Mouse (Mus musculus) thymus, adult 2 months (tissue): ENCODE data around the gene Psmd12. TPM values are rescaled to one million over a fixed set of nuclear protein-coding genes. Genes with fewer than 3 reads are reported as not detected.
A peak's percentile ranks its signal among the peaks of the same experiment; 100 is the strongest.

Experiments
- DNase-seq: peaks from one replicate; pipeline ENCODE4 v3.0.0; 2021
- H3K27ac ChIP-seq: fragments of 200-500 bp; 2 replicates; pipeline ENCODE4 v1.5.1; 2012; ENCODE audit warnings: low read length, control low read depth; ENCODE audit not compliant: control insufficient read depth, insufficient read depth
- H3K27me3 ChIP-seq: fragments of 200-500 bp; 2 replicates; pipeline ENCODE4 v1.6.1; 2012; ENCODE audit warnings: mild to moderate bottlenecking, low read length, moderate library complexity, mixed read lengths; ENCODE audit not compliant: control insufficient read depth, insufficient read depth
- H3K36me3 ChIP-seq: fragments of 200-500 bp; 2 replicates; pipeline ENCODE4 v1.6.1; 2012; ENCODE audit warnings: mild to moderate bottlenecking, low read length, moderate library complexity; ENCODE audit not compliant: control insufficient read depth, insufficient read depth
- H3K4me1 ChIP-seq: fragments of 200-500 bp; replicated peaks from 2 replicates; pipeline ENCODE4 v1.6.1; 2012; ENCODE audit warnings: low read length; ENCODE audit not compliant: control insufficient read depth, insufficient read depth
- H3K4me3 ChIP-seq: fragments of 200-500 bp; 2 replicates; pipeline ENCODE4 v1.5.1; 2012; ENCODE audit warnings: mild to moderate bottlenecking, low read length, control low read depth, moderate library complexity; ENCODE audit not compliant: control insufficient read depth, insufficient read depth
- CTCF ChIP-seq: fragments of 200-500 bp; IDR thresholded peaks from 2 replicates; pipeline ENCODE4 v1.5.1; 2012; ENCODE audit warnings: mild to moderate bottlenecking, control low read depth, low read length, moderate library complexity, borderline replicate concordance; ENCODE audit not compliant: control insufficient read depth, poor library complexity, insufficient read depth; ENCODE audit errors: extremely low read depth
- POLR2A ChIP-seq: fragments of 200-500 bp; IDR thresholded peaks from 2 replicates; pipeline ENCODE4 v1.6.1; 2012; ENCODE audit warnings: mild to moderate bottlenecking, low read length, control low read depth, moderate library complexity; ENCODE audit not compliant: control insufficient read depth, poor library complexity, insufficient read depth; ENCODE audit errors: extremely low read depth
- WGBS: fragments of 180-500 bp; shearing (Covaris S2); methylation state at CpG from one replicate; pipeline ENCODE4 v1.1.7; 2018; 5-methylcytosine and 5-hydroxymethylcytosine counted together
- polyA plus RNA-seq: library from polyadenylated mRNA; depleted of rRNA; stranded (reverse); fragments of >200 nt; gene quantifications from 2 replicates; pipeline ENCODE4 v1.2.3, GENCODE M21; 2012

Gene Psmd12
- polyA plus RNA-seq, 1 experiment: 15.8 TPM

DNA sequence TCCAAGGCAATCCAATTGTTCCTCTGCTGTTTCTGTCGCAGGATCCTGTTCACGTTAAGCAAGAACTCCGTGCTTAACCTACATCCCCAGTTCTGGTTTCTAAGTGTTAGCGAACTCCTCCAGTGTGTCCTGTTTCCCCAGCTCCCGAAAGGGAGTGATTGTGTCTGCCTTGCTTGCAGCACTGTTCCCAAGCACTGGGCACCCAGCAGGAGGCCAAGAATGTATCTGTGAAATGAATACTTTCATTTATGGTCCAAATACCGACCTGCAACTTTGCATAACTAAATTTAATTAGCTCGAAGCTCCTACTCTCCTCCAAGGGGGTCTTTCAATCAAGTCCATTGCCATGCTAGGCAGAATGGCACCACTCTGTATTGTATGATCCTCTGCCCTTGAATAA, 19.5 kb upstream of the Psmd12 start:
- WGBS: 93% methylated on average over 7 of the region's 7 CpGs
- H3K4me3 ChIP-seq: no peak overlapping the region
- TF ChIP-seq CTCF: no peak
- no peak for TF ChIP-seq POLR2A
- no peak overlapping the region for H3K27ac ChIP-seq
- no peaks in the 10 kb centered on the region for H3K36me3 ChIP-seq
- no peak for DNase-seq
- H3K4me1 ChIP-seq: peaks cover 25% of the 10 kb centered on the region
- no peaks in the 10 kb centered on the region for H3K27me3 ChIP-seq

DNA sequence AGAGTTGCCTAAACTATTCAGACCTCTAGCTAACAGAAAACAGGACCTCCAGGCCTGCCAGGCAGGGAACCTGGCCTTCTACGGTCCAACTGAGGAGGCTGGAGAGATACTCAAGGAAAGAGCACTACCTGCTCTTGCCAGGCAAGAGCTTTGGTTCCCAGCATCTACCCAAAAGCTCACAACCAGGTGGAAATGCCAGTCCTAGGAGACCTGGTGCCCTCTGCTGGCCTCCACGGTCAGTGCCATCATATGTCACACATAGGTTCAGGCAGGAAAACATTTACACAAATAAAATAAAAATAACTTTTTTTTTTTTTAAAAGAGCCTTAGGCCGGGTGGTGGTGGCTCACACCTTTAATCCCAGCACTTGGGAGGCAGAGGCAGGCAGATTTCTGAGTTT, 16.8 kb upstream of the Psmd12 start:
- no peaks in the 10 kb centered on the region for H3K27me3 ChIP-seq
- TF ChIP-seq POLR2A: no peak
- TF ChIP-seq CTCF: peak; percentile 59; the same call in 1 of the 2 replicates
- no peaks in the 10 kb centered on the region for H3K36me3 ChIP-seq
- WGBS: 93% methylated on average over 3 of the region's 3 CpGs
- peak; percentile 50 for DNase-seq
- no peak overlapping the region; the same call in 1 of the 2 replicates for H3K27ac ChIP-seq
- H3K4me1 ChIP-seq: peaks cover 22% of the 10 kb centered on the region
- H3K4me3 ChIP-seq: no peak overlapping the region

DNA sequence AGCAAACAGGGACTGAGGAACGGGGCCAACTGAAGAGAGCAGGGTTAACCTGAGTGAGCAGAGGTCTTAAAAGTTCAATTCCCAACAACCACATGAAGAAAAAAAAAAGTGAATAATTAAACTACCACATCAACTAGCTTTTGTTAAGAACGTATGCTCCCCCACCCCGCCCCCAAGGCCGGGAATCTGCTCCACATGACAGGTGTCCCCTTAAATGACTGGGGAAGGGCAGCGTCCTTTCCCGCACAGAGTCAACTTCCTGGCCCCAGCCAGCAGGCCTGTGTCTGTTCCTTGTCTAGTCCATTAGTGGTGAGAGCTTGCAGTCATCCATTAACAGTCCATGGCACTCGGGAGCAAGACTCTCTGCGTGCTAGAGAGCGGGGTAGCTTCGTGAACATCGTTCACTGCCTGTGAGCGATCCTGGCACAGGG, 16.0 kb upstream of the Psmd12 start:
- peak overlapping the region; percentile 63; the same call in 1 of the 2 replicates for H3K27ac ChIP-seq

DNA sequence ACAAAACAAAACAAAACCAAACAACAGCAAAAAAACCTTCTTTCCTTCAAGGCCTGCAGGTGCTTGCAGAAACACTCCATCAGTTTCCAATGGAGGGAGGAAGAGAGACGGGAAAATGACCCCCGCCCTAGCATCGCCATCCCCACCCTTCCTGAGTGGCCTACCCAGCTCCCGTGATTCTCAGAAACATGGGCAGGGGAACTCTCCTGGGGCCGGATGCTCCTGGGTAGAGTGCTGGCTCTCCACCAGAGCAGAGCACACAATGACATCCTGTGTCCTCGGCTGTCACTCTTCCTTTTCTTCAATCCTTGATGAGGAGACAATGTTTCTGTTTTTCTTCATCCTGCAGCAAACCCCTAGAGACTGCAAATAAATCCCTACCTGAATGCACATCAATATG, 15.1 kb upstream of the Psmd12 start:
- Histone ChIP-seq H3K36me3 (no peaks in the 10 kb centered on the region), H3K4me1 (peaks cover 20% of the 10 kb centered on the region), H3K27ac (peak overlapping the region; percentile 63; the same call in 1 of the 2 replicates), H3K27me3 (no peaks in the 10 kb centered on the region), H3K4me3 (no peak overlapping the region)
- 18% methylated on average over 6 of the region's 6 CpGs for WGBS
- no peak for TF ChIP-seq POLR2A
- no peak for TF ChIP-seq CTCF
- DNase-seq: peak; percentile 44

More for the DNA sequence above, 16.0 kb upstream of the Psmd12 start:
- no peak overlapping the region for H3K4me3 ChIP-seq
- no peak for DNase-seq
- WGBS: 66% methylated on average over 12 of the region's 12 CpGs
- H3K36me3 ChIP-seq: no peaks in the 10 kb centered on the region
- H3K4me1 ChIP-seq: peaks cover 20% of the 10 kb centered on the region
- H3K27me3 ChIP-seq: no peaks in the 10 kb centered on the region
- TF ChIP-seq POLR2A: no peak
- no peak for TF ChIP-seq CTCF

DNA sequence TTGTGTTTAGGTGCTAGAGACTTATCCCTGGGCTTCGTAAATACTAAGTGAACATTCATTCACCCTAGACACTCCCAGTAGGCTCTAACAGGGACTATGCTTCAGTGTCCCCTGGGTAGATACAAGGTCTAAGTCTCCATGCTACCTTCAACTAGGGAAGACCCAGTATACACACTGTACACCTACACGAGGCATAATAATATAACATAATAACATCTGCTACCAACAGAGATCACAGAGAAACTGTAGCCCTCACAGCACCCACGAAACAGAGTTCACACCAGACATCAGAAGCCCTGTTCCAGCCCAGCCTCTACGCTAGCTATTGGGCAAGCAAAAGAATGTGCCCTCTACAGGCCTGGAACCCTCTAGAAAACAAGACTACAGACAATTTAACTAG, 14.2 kb upstream of the Psmd12 start:
- 56% methylated on average over 4 of the region's 4 CpGs for WGBS
- Histone ChIP-seq H3K4me3 (no peak overlapping the region), H3K36me3 (no peaks in the 10 kb centered on the region), H3K27ac (no peak overlapping the region), H3K4me1 (peaks cover 20% of the 10 kb centered on the region), H3K27me3 (no peaks in the 10 kb centered on the region)
- DNase-seq: no peak
- no peak for TF ChIP-seq CTCF
- TF ChIP-seq POLR2A: no peak

DNA sequence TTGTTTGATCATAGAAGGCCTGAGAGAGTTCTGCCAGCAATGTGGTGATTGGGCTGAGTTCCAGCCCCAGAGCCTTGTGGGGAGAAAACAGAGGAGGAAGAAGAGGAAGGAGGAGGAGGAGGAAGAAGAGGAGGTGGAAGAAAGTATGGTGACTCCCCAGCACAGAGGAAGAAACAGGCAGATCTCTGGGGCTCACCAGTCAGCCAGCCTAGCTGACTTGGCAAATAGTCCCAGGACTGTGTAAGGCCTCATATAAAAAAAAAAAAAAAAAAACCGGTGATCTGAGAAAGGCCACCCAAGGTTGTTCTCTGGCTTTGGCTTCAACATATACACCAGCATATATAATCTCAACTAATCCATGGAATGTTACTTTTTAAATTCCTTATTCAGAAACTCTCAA, 13.3 kb upstream of the Psmd12 start:
- Histone ChIP-seq H3K27ac (no peak overlapping the region), H3K36me3 (no peaks in the 10 kb centered on the region), H3K27me3 (no peaks in the 10 kb centered on the region), H3K4me3 (no peak overlapping the region), H3K4me1 (peaks cover 22% of the 10 kb centered on the region)
- no peak for DNase-seq
- TF ChIP-seq CTCF (no peak), POLR2A (no peak)
- WGBS: 11% methylated on average over 1 of the region's 1 CpGs
